Mouse (Mus musculus) small intestine, adult 2 months (tissue): ENCODE measurements around the gene Glcci1. TPM values are rescaled to one million over a fixed set of nuclear protein-coding genes. Genes with fewer than 3 reads are reported as not detected.

Source experiments
- H3K27ac ChIP-seq: fragments of 200-500 bp; 2 replicates; pipeline ENCODE4 v1.5.1; 2012; ENCODE audit warnings: low read depth, low read length, control low read depth, inconsistent platforms; ENCODE audit not compliant: insufficient read depth
- H3K27me3 ChIP-seq: fragments of 200-500 bp; 2 replicates; pipeline ENCODE4 v1.6.1; 2012; ENCODE audit warnings: mild to moderate bottlenecking, moderate library complexity, low read length, inconsistent platforms; ENCODE audit not compliant: control insufficient read depth, insufficient read depth
- H3K36me3 ChIP-seq: fragments of 200-500 bp; 2 replicates; pipeline ENCODE4 v1.6.1; 2012; ENCODE audit warnings: mild to moderate bottlenecking, low read length, control low read depth, inconsistent platforms; ENCODE audit not compliant: control insufficient read depth, insufficient read depth
- H3K4me1 ChIP-seq: fragments of 200-500 bp; 2 replicates; pipeline ENCODE4 v1.6.1; 2012; ENCODE audit warnings: low read length, inconsistent platforms, mixed read lengths; ENCODE audit not compliant: control insufficient read depth, insufficient read depth, insufficient read length
- H3K4me3 ChIP-seq: fragments of 200-500 bp; 2 replicates; pipeline ENCODE4 v1.5.1; 2012; ENCODE audit warnings: low read depth, mild to moderate bottlenecking, control low read depth, inconsistent platforms, low read length, moderate library complexity
- CTCF ChIP-seq: fragments of 200-500 bp; IDR thresholded peaks from 2 replicates; pipeline ENCODE4 v1.5.1; 2012; ENCODE audit warnings: low read depth, mild to moderate bottlenecking, control low read depth, inconsistent platforms, low read length, moderate library complexity, mixed read lengths; ENCODE audit not compliant: insufficient replicate concordance, insufficient read length; ENCODE audit errors: extremely low read depth
- POLR2A ChIP-seq: fragments of 200-500 bp; IDR thresholded peaks from 2 replicates; pipeline ENCODE4 v1.6.1; 2012; ENCODE audit warnings: low read depth, mild to moderate bottlenecking, control low read depth, inconsistent platforms, low read length, moderate library complexity
- WGBS: fragments of 180-500 bp; shearing (Covaris S2); methylation state at CpG from one replicate; pipeline ENCODE4 v1.1.7; 2018; 5-methylcytosine and 5-hydroxymethylcytosine counted together
- polyA plus RNA-seq: library from polyadenylated mRNA; depleted of rRNA; stranded (reverse); fragments of >200 nt; gene quantifications from 2 replicates; pipeline ENCODE4 v1.2.3, GENCODE M21; 2012

The Glcci1 gene
- polyA plus RNA-seq, 1 experiment = 3.2 TPM

DNA sequence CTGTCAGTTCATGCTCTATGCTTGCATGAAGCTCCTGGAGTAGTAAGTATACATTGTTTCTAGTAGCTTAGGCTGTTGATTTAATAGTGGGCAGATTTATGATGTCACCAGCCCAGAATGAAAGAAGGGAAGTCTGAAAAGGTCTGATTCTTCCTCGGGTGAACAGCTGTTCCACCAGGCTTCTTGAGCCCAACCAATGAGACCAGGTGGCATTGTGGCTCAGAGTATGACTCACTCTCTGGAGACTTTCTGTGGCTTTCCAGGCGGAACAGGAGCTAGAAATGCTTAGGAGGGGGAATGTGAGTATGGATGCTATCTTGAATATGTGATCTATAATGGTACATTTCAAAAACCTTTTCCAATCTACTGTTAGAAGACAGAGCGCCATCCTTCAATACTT is 113.6 kb downstream of the Glcci1 start:
- Histone ChIP-seq H3K4me3 (no peak overlapping the region), H3K36me3 (no peaks in the 10 kb centered on the region), H3K27ac (no peak overlapping the region), H3K4me1 (no peaks in the 10 kb centered on the region), H3K27me3 (no peaks in the 10 kb centered on the region)
- 71% methylated on average over 3 of the region's 3 CpGs for WGBS
- no peak for TF ChIP-seq POLR2A
- no peak for TF ChIP-seq CTCF

GRCm38 (mm10) chr6:8628226-8628625 is 118.8 kb downstream of the Glcci1 start:
- Histone ChIP-seq H3K36me3 (no peaks in the 10 kb centered on the region), H3K4me3 (no peak overlapping the region), H3K4me1 (no peaks in the 10 kb centered on the region), H3K27ac (no peak overlapping the region), H3K27me3 (no peaks in the 10 kb centered on the region)
- TF ChIP-seq CTCF (no peak), POLR2A (no peak)
- WGBS = 91% methylated on average over 8 of the region's 8 CpGs

GRCm38 (mm10) chr6:8628715-8629267 is 119.4 kb downstream of the Glcci1 start:
- 92% methylated on average over 7 of the region's 7 CpGs for WGBS
- no peak for TF ChIP-seq CTCF
- TF ChIP-seq POLR2A = no peak

GRCm38 (mm10) chr6:8630531-8630930 is 121.1 kb downstream of the Glcci1 start:
- no peaks in the 10 kb centered on the region for H3K4me1 ChIP-seq
- 58% methylated on average over 7 of the region's 7 CpGs for WGBS
- no peak for TF ChIP-seq CTCF
- TF ChIP-seq POLR2A = no peak
- H3K27me3 ChIP-seq = no peaks in the 10 kb centered on the region
- H3K36me3 ChIP-seq = no peaks in the 10 kb centered on the region
- H3K4me3 ChIP-seq = no peak overlapping the region
- H3K27ac ChIP-seq = no peak overlapping the region

More at GRCm38 (mm10) chr6:8628715-8629267, 119.4 kb downstream of the Glcci1 start:
- H3K4me1 ChIP-seq = no peaks in the 10 kb centered on the region
- no peak overlapping the region for H3K27ac ChIP-seq
- H3K4me3 ChIP-seq = no peak overlapping the region
- no peaks in the 10 kb centered on the region for H3K36me3 ChIP-seq
- no peaks in the 10 kb centered on the region for H3K27me3 ChIP-seq

- 94% methylated on average over 8 of the region's 8 CpGs for WGBS
Observed at GRCm38 (mm10) chr6:8631362-8631761, 122.0 kb downstream of the Glcci1 start.

DNA sequence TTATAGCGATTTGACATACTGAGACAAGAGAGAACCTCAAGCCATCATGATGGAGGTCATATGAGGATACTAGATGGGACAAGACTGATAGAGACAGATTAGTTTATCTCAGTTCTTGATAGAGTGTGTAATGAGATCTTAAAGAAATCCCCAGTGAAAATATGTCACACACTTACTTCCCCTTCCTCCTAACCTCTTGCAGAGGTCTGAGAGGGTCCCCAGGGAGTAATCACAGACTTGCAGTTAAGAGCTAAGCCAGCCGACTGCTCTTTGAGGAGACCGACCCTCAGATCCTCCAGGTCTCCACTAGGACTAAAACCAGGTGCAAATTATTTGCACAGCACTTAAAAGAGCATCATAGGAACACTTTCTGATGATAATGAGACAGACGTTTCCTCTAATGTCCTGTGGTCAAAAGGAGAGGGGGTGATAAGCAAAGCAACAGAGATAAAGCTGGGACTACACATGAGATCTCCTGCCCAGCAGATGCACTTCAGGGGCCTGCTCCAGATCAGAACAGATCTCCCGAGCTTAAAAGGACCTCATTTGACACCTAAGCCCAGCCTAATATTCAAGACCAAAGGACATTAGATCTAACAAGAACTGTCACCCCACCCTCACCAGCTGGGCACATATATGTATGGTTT is 122.7 kb downstream of the Glcci1 start:
- no peak overlapping the region for H3K27ac ChIP-seq
- H3K4me3 ChIP-seq = no peak overlapping the region
- 69% methylated on average over 5 of the region's 5 CpGs for WGBS
- no peaks in the 10 kb centered on the region for H3K4me1 ChIP-seq
- TF ChIP-seq CTCF = no peak
- TF ChIP-seq POLR2A = no peak
- no peaks in the 10 kb centered on the region for H3K27me3 ChIP-seq
- no peaks in the 10 kb centered on the region for H3K36me3 ChIP-seq

More at GRCm38 (mm10) chr6:8631362-8631761, 122.0 kb downstream of the Glcci1 start:
- Histone ChIP-seq H3K36me3 (no peaks in the 10 kb centered on the region), H3K27me3 (no peaks in the 10 kb centered on the region), H3K27ac (no peak overlapping the region), H3K4me3 (no peak overlapping the region), H3K4me1 (no peaks in the 10 kb centered on the region)
- no peak for TF ChIP-seq CTCF
- TF ChIP-seq POLR2A = no peak

GRCm38 (mm10) chr6:8632701-8633100 is 123.3 kb downstream of the Glcci1 start:
- Histone ChIP-seq H3K27ac (no peak overlapping the region), H3K4me3 (no peak overlapping the region), H3K36me3 (no peaks in the 10 kb centered on the region), H3K4me1 (no peaks in the 10 kb centered on the region), H3K27me3 (no peaks in the 10 kb centered on the region)
- no peak for TF ChIP-seq POLR2A
- no peak for TF ChIP-seq CTCF
- WGBS = 90% methylated on average over 4 of the region's 4 CpGs
